Mouse (Mus musculus): Measurements from ENCODE around the gene Purb.
A peak's percentile ranks its signal among the peaks of the same experiment; 100 is the strongest.
"Not testable (repeated sequence)": the region's sequence is repeated elsewhere in the genome, so short reads cannot be mapped to it uniquely, and the experiment has no call there.

Purb gene

GRCm38 (mm10) chr11:6484244-6484959, 8.7 kb upstream of the Purb start:
- DNase-seq (ENCODE audit: low read depth, low spot score), result no peak

GRCm38 (mm10) chr11:6483103-6483502, 7.4 kb upstream of the Purb start:
- no peak for DNase-seq (ENCODE audit: low read depth, low spot score)

- no peak for DNase-seq (ENCODE audit: low read depth, low spot score)
These were observed 6.0 kb upstream of the Purb start for GRCm38 (mm10) chr11:6481669-6482185.

GRCm38 (mm10) chr11:6480681-6481405, 5.1 kb upstream of the Purb start:
- no peak for DNase-seq (ENCODE audit: low read depth, low spot score)

- no peak for DNase-seq (ENCODE audit: low read depth, low spot score)
These were observed 4.5 kb upstream of the Purb start for GRCm38 (mm10) chr11:6480191-6480590.

- DNase-seq (ENCODE audit: low read depth, low spot score), result no peak
These were observed 3.5 kb upstream of the Purb start for GRCm38 (mm10) chr11:6479231-6479630.

GRCm38 (mm10) chr11:6477350-6477749, 1.6 kb upstream of the Purb start:
- no peak for DNase-seq (ENCODE audit: low read depth, low spot score)

DNA sequence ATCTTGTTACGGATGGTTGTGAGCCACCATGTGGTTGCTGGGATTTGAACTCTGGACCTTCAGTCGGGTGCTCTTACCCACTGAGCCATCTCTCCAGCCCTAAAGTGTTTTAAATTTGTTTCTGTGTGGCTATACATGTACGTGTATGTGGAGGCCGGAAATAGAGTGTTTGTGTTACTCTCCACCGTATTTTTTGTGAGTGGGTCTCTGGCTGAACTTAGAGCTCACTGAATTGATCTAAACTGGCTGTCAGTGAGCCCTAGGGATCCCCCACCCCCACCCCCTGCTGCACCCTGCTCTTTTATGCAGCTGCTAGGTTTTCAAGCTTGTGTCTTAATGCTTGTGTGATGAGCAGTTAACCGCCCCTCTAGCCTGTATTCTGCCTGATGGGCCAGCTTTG, 1.2 kb upstream of the Purb start:
- DNase-seq (ENCODE audit: low read depth, low spot score), result no peak

DNA sequence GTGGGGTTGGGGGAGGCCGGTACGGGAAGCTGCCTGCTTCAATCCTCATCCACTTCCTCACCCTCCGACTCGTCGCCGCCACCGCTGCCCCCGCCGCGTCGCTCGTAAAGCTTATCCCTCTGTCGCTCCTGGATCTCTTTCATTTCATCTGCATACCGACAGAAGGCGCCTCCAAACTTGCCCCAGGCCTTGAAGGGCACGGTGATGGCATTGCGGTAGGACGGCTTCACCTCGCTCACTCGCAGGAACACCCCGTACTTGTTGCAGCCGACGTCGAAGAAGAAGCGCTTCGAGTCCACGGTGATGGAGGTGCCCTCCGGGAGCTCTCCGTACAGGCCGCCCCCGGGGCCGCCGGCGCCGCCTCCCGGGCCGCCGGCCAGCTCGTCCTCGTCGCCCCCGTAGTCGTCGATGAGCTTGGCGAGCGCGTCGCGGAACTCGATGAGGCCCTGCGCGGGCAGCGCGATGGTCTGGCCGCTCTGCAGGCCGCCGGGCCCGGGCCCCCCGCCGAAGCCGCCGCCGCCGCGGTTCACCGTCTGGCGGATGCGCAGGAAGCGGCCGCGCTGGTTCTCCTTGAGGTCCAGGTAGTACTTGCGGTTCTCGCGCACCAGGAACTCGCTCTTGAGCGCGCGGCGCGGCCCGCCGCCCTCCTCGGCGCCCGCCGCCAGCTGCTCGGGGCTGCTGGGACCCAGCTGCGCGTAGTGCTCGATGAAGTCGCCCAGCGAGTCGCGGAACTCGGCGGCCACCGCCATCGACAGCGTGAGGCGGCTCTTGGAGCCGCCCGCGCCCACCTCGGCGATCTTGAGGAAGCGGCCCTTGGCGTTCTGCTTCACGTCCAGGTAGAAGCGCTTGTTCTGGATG, 614 bp downstream of the Purb start:
- DNase-seq (ENCODE audit: low read depth, low spot score), result no peak

DNA sequence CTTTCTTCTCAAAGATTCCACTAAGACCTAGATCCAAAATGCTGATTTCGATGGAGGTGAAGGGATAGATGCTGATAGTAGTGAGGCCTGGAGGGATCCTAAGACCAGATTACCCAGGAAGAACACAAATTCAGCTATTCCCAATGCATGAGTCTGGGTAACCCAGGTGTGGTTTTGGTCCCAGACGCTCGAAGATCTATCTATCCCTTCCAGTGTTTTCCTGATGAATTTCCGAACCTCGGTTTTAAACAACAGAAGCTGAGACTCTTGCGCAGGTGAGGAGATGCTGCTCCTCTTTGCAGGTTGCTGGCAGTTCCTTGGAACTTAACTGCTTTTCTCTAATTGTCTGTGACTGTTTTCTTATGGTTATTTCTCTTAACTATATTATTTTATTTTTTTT, 1.3 kb downstream of the Purb start:
- DNase-seq (ENCODE audit: low read depth, low spot score), result no peak

DNA sequence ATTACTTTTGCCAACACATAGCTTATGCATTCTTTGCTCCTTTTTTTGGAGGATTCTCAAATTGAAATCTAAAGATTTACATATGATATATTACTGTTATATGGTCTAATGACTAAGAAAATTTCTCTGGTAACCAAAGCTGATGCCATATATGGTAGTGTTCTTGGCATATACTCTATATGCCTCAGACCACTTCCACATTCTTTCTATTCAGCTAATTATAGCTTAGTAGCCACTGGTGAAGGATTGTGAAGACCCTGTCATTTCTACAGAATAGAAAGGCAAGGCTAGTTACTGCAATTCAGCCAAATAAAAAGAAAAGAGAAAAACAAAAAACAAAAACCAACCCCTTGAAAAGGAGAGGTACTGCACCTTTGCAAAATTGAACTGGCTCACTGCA, 3.6 kb downstream of the Purb start:
- DNase-seq (ENCODE audit: low read depth, low spot score), result no peak

DNA sequence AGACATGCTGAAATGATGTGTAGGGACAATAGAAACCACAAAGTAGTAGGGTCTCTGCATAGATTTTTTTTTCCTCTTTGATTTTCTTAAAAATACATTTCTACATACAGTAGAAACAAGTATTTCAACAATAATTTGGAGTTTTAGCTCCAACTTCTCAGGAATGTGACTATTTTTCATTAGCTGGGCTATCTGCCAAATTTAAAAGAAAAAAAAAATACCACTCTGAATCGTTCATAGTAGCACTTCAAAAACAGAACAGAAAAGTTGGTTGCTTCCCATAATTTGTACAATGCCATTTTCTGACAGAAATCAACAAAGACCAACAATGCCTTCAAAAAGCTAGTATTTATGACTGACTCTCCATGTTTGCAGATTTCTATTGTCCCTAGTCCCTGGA, 4.2 kb downstream of the Purb start:
- DNase-seq (ENCODE audit: low read depth, low spot score), result no peak

DNA sequence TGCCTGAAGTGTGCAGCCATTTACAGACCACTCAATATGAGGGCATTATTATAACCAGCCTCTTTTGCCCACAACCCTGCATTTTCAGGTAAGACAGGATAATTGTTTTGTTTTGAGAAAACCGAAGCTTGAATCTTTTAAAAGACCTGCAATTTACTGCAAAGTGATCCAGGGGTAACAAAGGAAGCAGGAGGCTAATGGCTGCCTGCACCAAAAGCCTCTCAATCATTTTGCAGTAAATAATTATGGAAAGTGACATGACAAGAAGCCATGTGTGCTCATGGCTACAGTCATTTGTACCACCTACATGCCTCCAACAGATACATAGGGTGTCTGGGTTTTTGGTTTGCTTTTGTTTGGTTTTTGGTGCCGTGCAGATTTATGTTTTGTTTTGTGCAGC, 4.7 kb downstream of the Purb start:
- no peak for DNase-seq (ENCODE audit: low read depth, low spot score)

DNA sequence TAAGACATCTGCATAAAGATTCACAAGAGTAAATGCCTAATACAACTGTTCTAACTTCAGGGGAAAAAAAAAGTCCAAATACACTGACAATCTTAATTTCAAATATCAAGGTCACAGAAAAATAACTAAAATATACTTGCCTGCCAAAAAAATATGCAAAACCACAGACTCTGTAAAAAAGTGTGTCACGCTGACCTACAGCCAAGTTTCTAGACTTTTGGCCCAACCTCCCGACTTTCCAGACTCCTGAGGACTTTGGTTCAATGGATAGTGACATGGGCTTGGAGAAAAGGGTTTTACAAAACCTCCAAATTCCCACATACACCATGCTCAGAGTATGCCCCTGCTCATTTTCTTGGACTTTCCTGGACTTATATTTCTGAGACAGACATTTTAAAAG, 7.2 kb downstream of the Purb start:
- DNase-seq (ENCODE audit: low read depth, low spot score), result no peak

GRCm38 (mm10) chr11:6465122-6465521, 10.6 kb downstream of the Purb start:
- peak; percentile 50 for DNase-seq (ENCODE audit: low read depth, low spot score)

DNA sequence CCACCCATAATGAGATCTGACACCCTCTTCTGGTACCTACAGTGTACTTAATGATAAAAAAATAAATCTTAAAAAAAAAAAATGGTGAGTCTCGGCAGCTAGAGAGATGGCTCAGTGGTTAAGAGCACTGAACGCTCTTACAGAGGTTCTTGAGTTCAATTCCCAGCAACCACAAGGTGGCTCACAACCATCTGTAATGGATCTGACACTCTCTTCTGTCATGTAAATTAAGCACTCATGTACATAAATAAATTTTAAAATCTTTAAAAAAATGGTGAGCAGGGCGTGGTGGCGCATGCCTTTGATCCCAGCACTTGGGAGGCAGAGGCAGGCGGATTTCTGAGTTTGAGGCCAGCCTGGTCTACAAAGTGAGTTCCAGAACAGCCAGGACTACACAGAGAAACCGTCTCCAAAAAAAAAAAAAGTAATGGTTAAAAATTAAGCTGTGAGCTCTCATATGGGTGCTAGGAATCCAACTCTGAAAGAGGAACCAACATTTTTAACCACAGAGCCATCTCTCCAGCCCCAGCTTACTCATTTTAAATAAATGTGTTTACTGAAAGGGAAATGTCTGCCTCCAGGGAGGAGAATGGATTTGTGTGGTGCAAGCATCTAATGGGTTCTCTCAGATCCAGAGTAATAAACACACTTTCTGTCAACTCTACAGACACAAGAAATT, 12.4 kb downstream of the Purb start:
- no peak for DNase-seq (ENCODE audit: low read depth, low spot score)

GRCm38 (mm10) chr11:6456083-6456482, 19.6 kb downstream of the Purb start:
- no peak for DNase-seq (ENCODE audit: low read depth, low spot score)

- DNase-seq (ENCODE audit: low read depth, low spot score), result not testable (repeated sequence)
These were observed 27.6 kb downstream of the Purb start for GRCm38 (mm10) chr11:6448155-6448554.

DNA sequence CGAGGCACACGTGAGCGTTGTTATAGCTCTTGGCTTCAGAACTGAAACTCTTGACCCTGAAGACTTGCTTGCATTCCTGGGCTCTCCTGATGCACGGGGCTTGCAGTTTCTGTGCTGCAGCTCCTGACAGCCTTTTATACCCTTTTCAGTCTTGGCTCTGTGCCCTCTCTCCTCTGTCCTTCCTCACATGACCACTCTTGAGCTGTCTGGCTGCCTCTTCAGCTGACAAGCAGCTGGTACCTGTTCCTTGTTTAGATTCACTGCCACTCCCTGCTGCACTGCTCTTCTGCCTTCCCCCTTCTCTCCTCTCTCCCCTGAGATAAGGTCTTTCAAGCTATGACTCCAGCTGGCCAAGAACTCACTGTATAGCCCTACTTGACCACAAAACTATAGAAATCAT, 28.2 kb downstream of the Purb start:
- DNase-seq (ENCODE audit: low read depth, low spot score), result no peak

- DNase-seq (ENCODE audit: low read depth, low spot score), result no peak
These were observed 29.8 kb downstream of the Purb start for GRCm38 (mm10) chr11:6445951-6446350.

GRCm38 (mm10) chr11:6445441-6445840, 30.3 kb downstream of the Purb start:
- no peak for DNase-seq (ENCODE audit: low read depth, low spot score)
